Mouse (Mus musculus): ENCODE results near the gene Oxct2b.
"Not testable (repeated sequence)": the region's sequence is repeated elsewhere in the genome, so short reads cannot be mapped to it uniquely, and the experiment has no call there.

Gene Oxct2b

DNA sequence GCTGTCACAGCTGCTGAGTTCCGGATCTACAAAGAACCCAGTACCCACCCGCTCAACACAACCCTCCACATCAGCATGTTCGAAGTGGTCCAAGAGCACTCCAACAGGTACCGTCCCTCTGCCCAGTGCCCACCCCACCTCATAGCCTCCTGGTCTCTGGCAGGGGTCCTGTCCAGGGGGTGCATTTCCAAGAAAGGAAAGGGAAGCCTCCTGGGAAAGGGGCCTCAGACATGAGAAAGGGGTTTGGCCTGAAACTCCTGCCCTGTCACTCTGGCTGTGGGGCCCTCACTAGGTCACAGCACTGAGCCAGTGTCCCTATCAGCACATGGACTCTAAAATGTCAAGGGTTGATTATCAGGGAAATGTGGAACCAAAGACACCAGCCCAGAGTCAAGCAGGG, 1.4 kb upstream of the Oxct2b start:
- DNase-seq: not testable (repeated sequence)

DNA sequence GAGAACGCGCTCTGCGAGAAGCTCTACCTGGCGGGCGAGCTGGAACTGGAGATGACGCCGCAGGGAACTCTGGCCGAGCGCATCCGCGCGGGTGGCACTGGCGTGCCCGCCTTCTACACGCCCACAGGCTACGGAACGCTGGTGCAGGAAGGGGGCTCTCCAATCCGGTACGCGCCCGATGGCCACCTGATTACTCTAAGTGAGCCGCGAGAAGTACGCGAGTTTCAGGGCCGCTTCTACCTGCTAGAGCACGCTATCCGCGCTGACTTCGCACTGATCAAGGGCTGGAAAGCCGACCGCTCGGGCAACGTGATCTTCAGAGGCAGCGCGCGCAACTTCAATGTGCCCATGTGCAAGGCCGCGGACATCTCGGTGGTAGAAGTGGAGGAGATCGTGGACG, 574 bp downstream of the Oxct2b start:
- DNase-seq: not testable (repeated sequence)

DNA sequence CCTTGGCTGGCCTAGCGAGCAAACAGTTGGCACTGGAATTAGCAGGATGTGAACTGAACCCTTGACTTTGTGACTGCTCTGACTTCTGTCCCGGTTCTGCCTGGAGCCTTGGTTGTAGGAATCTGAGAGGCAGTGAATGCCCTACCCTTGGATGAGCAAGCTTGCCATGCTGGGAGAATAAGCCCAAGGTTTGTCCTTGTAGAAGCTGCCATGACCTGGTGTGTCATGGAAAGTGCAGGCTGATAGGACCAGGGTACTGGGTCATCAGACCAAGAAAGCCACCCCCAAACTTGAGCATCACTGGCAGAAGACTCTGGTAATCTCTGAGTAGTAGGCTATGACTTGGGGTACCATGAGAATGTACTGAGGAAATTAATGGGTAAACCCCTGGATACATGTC, 5.2 kb downstream of the Oxct2b start:
- DNase-seq: no peak

DNA sequence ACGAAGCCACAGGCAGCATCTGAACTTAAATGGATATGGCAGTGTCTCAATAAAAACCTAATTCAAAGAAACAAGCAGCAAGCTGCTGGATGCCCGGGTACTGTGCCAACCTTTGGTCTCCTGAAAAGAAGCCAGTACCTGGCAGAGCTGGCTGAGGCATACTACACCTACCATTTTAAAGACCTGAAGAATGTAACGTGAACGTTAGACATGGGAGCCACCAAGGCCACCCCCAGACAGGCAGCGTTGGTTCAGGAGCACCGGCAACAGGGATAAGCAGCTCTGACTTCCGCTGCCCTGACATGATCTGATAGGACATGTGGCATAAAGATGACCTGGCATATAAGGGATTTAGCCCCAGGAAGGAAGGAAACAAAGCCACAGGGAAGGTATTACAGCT, 10.6 kb downstream of the Oxct2b start:
- no peak for DNase-seq

DNA sequence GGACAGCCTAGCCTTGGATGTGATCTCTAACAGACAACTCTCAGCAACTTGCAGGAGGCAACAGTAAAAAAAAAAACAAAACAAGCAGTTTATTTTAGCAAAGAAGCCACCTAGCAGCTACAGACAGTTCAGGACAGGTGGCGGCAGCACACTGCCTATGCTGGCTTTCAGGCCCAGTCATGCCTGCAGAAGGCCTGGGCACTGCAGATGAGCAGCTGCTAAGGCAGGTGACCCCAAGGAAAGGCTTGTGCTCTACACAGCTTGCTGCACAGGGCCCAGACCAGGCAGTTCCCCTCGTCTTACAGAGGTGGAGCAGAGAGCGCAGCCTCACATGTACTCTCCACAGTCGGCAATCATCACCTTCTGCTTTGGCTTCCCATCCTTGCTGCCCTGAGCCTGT, 11.0 kb downstream of the Oxct2b start:
- DNase-seq: no peak

DNA sequence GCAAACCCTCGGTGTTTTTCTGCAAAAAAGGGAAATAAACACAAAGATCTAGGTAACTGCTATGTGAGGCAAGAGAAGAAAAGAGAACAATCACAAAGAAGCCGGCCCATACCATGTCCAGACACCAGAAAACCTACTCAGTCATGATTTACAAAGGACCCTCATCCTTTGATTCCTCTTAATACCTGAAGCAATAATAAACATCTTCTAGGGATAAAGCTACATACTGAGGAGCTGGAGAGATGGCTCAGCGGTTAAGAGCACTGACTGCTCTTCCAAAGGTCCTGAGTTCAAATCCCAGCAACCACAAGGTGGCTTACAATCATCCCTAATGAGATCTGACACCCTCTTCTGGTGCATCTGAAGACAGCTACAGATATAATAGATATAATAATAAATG, 21.5 kb downstream of the Oxct2b start:
- DNase-seq: no peak

DNA sequence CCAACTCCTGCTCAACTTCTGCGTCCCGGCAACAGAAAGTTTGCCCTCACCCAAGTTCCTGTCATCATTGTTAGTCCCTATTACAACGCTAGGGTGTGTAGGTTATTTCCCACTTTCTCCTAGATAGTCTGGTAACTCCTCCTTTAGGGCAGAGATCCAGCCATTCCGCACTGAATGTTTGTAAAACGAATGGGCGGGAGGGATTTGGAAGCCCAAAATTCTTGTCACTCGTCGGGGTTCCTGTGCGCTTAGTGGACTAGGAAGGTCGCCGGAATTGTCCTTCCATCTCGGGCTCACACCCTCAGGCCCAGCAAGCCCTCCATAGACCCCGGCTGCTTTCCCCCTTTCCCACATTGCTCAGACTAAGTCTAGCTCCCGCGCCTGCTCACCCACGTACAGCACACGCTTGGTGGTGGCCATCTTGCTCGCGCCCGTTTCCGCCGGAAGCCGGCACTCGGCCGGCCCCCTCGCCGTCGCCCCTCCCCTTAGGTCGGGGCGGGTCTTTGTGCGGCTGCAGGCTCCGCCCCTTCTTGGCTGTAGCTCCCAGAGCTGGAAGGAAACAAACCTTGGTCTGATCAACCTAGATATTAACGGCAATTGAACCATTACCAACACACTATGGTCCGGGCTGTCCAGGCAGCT, 23.6 kb downstream of the Oxct2b start, which contains the start of gene Ppie:
Gene Ppie, minus strand, starts transcription at position 439 of the 642 bp plus-strand sequence.
- peak; percentile 90 for DNase-seq

DNA sequence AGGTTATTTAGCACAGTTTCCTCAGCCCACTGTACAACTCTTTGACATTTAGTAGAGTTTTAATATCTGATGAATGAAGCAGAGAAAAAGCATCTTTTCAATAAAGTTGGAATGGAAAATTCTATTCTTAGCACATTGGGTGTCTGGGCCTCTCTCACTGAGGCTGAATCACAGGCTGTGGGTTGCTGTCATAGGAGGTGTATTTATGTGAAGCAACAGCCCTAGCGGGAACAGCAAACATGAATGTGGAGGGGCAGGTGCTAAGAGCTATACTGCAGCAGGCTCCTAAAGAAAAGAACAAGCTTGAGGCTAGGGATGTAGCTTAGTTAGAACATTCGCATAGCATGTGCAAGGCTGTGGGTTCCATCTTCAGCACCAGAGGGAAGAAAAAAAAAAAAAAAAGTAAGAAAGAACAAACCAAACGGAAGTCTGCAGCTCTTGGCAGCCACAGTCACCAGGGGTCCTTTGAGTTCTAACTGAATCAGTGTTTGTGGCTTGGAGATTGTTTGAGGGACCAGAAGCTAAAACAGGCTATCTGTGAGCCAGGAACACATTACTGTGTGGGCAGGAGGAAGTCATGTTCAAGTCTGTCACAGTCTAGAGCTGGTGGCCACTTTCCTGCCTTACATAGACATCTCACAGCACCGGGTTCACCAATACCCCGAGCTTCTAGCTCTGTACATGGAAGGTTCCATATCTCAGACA, 31.5 kb downstream of the Oxct2b start:
- DNase-seq: no peak

DNA sequence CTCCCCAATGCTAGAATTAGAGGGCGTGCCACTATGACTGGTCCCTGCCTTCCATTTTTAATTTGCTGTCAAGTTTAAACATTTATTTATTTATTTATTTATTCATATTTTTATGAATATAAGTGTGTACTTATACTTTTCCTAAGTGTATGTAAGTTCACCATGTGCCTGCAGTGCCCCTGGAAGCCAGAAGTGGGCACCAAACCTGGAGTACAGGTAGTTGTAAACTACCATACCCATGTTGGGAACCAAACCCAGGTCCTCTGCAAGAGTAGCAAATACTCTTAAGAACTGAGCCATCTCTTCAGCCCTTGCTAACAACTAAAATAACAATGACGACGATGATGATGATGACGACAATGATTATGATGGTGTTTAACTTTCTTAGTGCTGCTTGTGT, 35.9 kb downstream of the Oxct2b start:
- no peak for DNase-seq

DNA sequence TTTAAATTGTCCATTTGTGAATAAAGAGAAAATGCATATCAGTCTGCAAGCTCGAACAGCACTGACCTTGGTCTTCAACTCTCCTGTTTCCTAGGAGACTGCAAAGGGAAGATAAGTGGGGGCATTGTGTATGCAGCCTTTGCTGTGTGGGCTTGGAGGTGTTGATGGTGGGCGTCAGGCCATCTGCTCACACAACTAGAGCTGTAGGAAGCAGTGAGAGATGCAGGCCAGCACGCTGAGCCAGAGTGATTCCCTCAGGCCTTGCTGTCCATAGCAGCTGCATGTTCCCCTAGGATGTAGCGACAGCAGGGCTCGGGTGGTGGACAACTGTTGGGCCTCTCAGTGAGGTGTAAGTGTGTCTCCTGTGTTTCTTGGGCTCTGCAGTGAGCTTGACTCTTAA, 36.9 kb downstream of the Oxct2b start:
- no peak for DNase-seq

DNA sequence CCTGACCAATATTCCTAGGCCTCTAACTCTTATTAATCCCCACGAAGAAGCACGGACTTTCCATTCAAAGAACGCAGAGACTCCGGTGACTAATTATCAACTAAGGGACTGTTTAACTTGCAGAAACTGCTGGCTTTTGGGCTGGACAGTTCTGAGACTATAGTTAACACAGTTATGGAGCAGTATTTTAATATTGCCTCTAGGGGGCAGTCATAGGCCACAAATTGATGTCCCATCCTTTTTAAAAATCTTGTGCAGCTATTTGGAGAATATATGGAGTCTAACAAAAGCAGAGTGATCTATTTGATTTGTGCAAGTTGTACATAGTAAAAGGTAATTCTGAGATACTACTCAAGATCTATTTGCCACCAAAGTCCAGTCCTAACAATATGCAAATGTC, 38.9 kb downstream of the Oxct2b start:
- peak; percentile 48 for DNase-seq

DNA sequence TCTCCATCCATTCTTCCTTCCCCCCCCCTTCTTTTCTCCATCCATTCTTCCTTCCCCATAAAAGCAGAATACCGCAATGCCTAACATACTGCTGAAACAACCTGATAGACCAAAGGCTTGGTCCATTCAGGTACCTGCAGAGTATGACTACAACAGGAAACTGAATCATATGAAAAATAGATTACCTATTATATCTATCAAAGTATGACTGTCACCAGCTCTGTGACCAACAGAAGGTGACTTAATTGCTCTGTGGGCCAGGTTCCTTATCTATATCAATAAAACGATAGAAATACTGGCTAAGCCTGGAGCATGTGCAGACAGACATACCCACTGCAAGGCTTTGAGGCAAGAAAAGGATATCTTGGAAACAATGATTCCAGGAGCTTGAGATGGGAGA, 39.4 kb downstream of the Oxct2b start:
- DNase-seq: no peak

DNA sequence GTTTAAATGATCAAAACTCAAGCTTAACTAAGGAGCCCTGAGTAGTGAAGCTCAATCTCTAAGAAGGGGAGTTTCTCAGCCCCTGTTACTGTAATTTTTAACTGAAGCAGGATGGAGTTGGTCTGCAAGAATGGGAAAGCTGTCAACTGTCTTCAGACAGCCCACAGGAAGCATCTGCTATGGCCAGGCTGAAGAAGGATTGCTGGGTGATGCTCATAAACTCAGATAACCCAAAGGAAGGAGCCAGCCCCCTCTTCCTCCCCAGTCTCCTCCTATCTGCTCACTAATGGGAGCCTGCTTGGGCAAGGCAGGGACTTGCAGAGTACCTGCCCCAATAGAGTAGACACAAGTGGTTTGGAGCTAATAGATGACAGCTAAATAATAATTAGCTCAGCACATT, 39.8 kb downstream of the Oxct2b start:
- no peak for DNase-seq

DNA sequence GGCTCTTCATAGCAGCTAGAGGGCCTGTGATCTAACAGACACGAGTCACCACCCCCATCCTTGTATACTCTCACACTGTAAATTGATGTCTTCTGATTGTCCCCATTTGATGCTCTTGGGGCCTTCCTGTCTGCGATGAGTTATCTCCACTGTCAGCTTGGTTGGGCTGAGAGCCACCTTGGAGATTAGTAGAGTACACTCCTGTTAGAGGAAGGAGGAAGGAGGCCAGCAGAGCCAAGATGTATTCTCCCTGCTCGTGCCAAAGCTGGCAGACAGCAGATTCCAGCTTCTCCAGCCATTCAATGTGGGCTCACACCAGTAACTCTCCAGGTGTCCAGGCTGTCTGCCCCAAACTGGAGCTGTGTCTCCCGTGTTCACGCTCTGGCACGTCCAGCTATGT, 44.5 kb downstream of the Oxct2b start:
- DNase-seq: no peak

DNA sequence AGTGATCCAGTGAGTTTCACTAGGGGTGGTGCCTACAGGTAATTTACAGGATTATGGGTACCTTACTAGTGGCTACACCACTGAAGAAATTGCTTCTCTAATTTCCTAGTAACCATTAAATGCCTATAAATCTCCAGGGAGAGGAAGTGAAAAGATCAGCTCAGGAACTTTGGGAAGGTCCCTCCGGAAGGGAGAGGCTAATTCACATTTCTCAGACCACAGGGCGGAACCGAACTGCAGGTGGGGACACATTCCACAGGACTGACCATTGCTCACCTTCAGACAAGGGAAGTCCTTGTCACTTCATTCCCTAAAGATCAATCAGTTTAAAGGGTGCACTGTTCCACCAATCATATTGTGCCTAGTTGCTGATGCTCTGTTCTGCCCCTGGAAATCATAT, 45.2 kb downstream of the Oxct2b start:
- not testable (repeated sequence) for DNase-seq

DNA sequence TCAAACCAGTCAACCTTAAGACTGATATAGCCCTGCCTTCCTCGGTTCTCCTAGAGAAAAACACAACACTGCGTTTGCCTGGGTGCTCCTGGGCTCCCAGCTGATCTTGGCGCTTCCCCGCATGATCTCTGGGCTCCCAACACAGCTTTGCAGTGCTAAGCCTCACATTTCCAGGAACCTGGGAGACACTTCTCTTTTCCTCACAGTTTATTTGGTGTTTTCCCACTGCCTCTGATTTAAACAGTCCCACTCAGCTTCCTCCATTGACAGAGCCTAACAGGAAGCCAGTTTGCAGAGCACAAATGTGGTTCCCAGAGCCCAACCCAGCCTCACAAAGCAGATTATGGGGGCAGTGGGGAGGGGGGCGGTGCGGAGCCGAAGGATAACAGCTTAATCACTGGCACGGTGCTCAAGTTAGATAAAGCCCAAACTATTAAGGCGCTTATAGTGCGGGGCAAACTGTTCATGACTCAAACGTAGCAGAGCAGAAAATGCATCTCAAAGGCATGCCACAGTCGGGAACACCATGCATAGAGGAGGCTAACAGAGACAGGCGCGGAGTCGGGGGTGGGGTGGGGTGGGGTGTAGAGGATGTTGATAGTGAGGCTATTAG, 46.3 kb downstream of the Oxct2b start:
- DNase-seq: no peak

DNA sequence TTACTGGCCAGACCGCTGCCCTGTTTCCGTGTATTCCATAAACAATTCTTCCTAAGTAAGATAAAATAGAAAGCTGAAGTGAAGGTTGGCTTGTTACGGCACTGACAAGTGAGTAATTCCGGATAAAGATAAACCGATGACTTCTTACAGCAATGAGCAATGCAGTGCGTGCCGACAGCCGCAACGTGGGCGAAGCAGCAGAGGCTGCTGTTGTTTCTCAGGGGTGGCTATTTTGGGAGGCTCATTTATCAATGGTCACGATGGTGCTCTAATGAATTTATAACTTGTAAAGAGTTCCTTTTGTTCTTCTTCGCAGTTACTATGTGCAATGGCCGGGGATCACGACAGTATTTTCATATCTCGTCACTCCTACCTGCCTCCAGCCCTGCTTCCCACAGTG, 48.1 kb downstream of the Oxct2b start:
- no peak for DNase-seq

Measured in kidney, postnatal 14 days (tissue).